Mouse (Mus musculus) testis, adult 2 months (tissue): Measurements from ENCODE around the gene Sh3gl1.

Source experiments
- CTCF ChIP-seq: fragments of 200-500 bp; IDR thresholded peaks from 2 replicates; pipeline ENCODE4 v1.5.1; 2012; ENCODE audit warnings: low read depth, mild to moderate bottlenecking, inconsistent platforms, low read length, moderate library complexity; ENCODE audit not compliant: control insufficient read depth, insufficient read depth, insufficient replicate concordance
- POLR2A ChIP-seq: fragments of 200-500 bp; IDR thresholded peaks from 2 replicates; pipeline ENCODE4 v1.6.1; 2012; ENCODE audit warnings: low read depth, mild to moderate bottlenecking, inconsistent platforms, low read length, moderate library complexity; ENCODE audit not compliant: control insufficient read depth

- TF ChIP-seq CTCF (no peak), POLR2A (no peak)
Observed at GRCm38 (mm10) chr17:56032127-56032733, 4.2 kb downstream of the Sh3gl1 start.
